Mouse (Mus musculus) inflammation-experienced regulatory T-cells (primary cell): ENCODE measurements around the gene 1110002E22Rik. TPM values are rescaled to one million over a fixed set of nuclear protein-coding genes. Genes with fewer than 3 reads are reported as not detected.

Experiments used
- polyA plus RNA-seq, 2 experiments: library from polyadenylated mRNA; unstranded; fragments of 100-300 nt; shearing (Covaris generic); gene quantifications; one replicate each; pipeline ENCODE4 v1.2.1; 2017

1110002E22Rik gene
- polyA plus RNA-seq: under 1 TPM in 1 of 2 experiments, not detected in 1; 0.04 TPM

DNA sequence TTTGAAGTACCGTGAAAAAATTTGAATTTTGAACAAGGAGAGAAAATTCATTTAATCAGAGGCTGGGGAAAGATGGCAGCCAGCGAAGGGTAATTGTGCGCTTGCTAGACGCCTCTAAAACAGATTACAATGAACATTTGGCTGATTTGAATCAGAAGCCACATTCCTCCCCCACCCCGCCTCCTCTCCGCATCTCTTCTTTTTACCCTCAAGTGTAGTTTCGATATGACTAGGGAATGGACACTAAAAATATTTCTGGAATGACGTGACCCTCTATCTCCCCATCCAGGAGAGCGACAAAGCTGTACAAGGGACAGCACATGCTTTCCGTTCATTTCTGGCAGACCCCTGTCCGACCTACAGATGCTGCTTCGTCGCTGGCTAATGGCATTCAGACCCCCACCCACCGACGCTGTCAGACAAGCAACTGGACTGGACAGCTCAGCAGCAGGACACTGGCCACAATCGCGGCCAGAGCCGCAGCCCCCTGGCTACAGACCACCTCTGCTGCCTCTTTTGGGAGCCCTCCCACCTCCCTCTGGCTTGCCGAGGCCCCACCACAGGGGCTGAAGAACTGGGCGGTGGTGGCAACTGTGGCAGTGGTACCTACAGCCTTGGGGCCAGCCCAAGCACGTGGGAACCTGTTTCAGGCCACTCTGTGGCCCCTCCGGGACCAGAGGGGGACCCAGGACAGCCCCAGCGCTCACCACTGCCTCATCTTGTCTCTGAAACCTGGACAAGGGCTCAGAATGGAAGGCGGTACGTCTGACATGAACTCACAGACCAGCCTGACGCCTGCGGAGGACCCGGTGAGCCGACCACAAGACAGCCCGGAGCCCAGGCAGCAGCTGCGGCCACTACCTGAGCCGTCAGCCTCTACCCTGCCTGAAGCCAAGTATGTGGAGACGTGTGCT, at the start of gene 1110002E22Rik:
TSS of gene 1110002E22Rik (plus strand) at position 321 of the 914 bp plus-strand sequence.

DNA sequence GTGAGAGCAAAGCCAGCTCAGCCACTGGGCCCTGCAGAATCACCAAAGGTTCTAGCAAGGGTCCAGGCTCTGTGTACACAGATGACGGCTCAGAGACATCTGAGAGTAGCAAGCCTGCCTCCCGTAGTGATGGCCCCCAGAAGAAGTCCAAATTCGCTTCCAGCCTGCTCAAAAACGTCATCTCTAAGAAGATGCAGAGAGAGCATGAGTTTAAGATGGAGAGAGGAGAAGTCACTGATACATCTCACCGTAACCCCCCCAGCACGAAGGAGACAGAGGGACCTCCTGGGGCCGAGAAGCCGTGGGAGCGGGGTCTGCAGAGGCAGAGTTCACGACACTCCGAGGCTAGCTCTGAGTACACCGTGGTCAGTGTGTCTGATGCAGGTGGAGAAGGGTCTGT, 2.4 kb downstream of the 1110002E22Rik start, which contains the start of gene Gm5105:
TSS of gene Gm5105 (minus strand) at position 101 of the 400 bp plus-strand sequence.

Other genes with a start within 250 kb of the 1110002E22Rik start
- gene H2afz, start 200.6 kb upstream of the 1110002E22Rik start, polyA plus RNA-seq: 1,000 to 10,000 TPM in 1 of 2 experiments, 100 to 1,000 TPM in 1; 589 to 1,267 TPM
- gene Dnajb14, start 197.4 kb upstream of the 1110002E22Rik start, polyA plus RNA-seq: 10 to 100 TPM in 1 of 2 experiments, 1 to 10 TPM in 1; 7.6 to 11.5 TPM
- 10 to 100 TPM; 54.5 to 71.3 TPM for gene Lamtor3, start 146.5 kb upstream of the 1110002E22Rik start, polyA plus RNA-seq
- gene Dapp1, start 83.5 kb upstream of the 1110002E22Rik start, polyA plus RNA-seq: 100 to 1,000 TPM in 1 of 2 experiments, 10 to 100 TPM in 1; 87.2 to 132 TPM
- under 1 TPM in 1 of 2 experiments, not detected in 1; 0.12 TPM for gene Gm5105, start 2.3 kb downstream of the 1110002E22Rik start, polyA plus RNA-seq
- 1 to 10 TPM; 6.0 to 8.1 TPM for gene Trmt10a, start 78.4 kb downstream of the 1110002E22Rik start, polyA plus RNA-seq
- 1 to 10 TPM; 5.2 to 5.4 TPM for gene Mttp, start 79.9 kb downstream of the 1110002E22Rik start, polyA plus RNA-seq
- gene 4930579F01Rik, start 128.8 kb downstream of the 1110002E22Rik start, polyA plus RNA-seq: 1 to 10 TPM in 1 of 2 experiments, not detected in 1; 1.2 TPM
- under 1 TPM in 1 of 2 experiments, not detected in 1; 0.84 TPM for gene Adh7, start 152.7 kb downstream of the 1110002E22Rik start, polyA plus RNA-seq
- 1 to 10 TPM; 3.9 to 7.1 TPM for gene Adh1, start 195.9 kb downstream of the 1110002E22Rik start, polyA plus RNA-seq
- gene Adh6a, start 248.2 kb downstream of the 1110002E22Rik start, polyA plus RNA-seq: under 1 TPM in 1 of 2 experiments, not detected in 1; 0.50 TPM